Mouse (Mus musculus) small intestine, adult 2 months (tissue): ENCODE measurements around the gene Lif.

Experiments used
- CTCF ChIP-seq: fragments of 200-500 bp; IDR thresholded peaks from 2 replicates; pipeline ENCODE4 v1.5.1; 2012; ENCODE audit warnings: low read depth, mild to moderate bottlenecking, control low read depth, inconsistent platforms, low read length, moderate library complexity, mixed read lengths; ENCODE audit not compliant: insufficient replicate concordance, insufficient read length; ENCODE audit errors: extremely low read depth
- POLR2A ChIP-seq: fragments of 200-500 bp; IDR thresholded peaks from 2 replicates; pipeline ENCODE4 v1.6.1; 2012; ENCODE audit warnings: low read depth, mild to moderate bottlenecking, control low read depth, inconsistent platforms, low read length, moderate library complexity

- TF ChIP-seq POLR2A (no peak), CTCF (no peak)
These were observed 34.3 kb downstream of the Lif start for GRCm38 (mm10) chr11:4291639-4292038.
